Mouse (Mus musculus) T-helper 2 cell (primary cell): ENCODE measurements at regions not wholly inside any gene's neighbourhood (a gene's known extent, or its start where the extent isn't known, plus 50 kb on each side); places are given as distances from the start of the nearest gene placed in this dataset.

Experiments
- in situ Hi-C: fragments of 300-600 bp; cut with MboI, MseI; formaldehyde crosslinking; loops from one replicate; pipeline ENCODE4 v1.15.1; 2025; ENCODE audit warnings: high pct_unique_total_duplicates

GRCm38 (mm10) chr14:105359829-105360228 is 101.5 kb downstream of the Ndfip2 start:
- in situ Hi-C loops = no loop called here
